Mouse (Mus musculus): ENCODE data around the gene Ankrd13c.

- TF ChIP-seq CTCF (IDR thresholded peaks at IDR 0.05) (no peak), EP300 (IDR thresholded peaks at IDR 0.05) (no peak)
Measured at GRCm38 (mm10) chr3:158008647-158009046, 61.6 kb downstream of the Ankrd13c start.

Measured in lung, postnatal 0 days (tissue).